Mouse (Mus musculus) ES-E14 (cell line): ENCODE measurements around the gene Fen1. TPM values are rescaled to one million over a fixed set of nuclear protein-coding genes. Genes with fewer than 3 reads are reported as not detected.
A peak's percentile ranks its signal among the peaks of the same experiment; 100 is the strongest.

ENCODE experiments used
- DNase-seq: peaks from one replicate; pipeline ENCODE4 v3.0.0-alpha.2; 2013; ENCODE audit warnings: low read depth, low spot score
- H3K27ac ChIP-seq: 2 replicates; pipeline ENCODE4 v1.5.1; 2012; ENCODE audit warnings: low read depth, mild to moderate bottlenecking, low read length, moderate library complexity, mixed read lengths; ENCODE audit not compliant: poor library complexity, insufficient read depth, severe bottlenecking
- H3K36me3 ChIP-seq: 2 replicates; pipeline ENCODE4 v1.6.1; 2012; ENCODE audit warnings: mild to moderate bottlenecking, low read length, moderate library complexity, mixed read lengths; ENCODE audit not compliant: control insufficient read depth, poor library complexity, insufficient read depth, severe bottlenecking
- H3K4me1 ChIP-seq, 2 experiments: fragments of 150-350 bp in 1 of 2; sonication (generic) in 1 of 2; 2 replicates each; pipeline ENCODE4 v1.6.1; 2012; ENCODE audit warnings: low read length in 2 of 2, mild to moderate bottlenecking in 1 of 2, mixed read lengths in 1 of 2; ENCODE audit not compliant: control insufficient read depth in 2 of 2, insufficient read depth in 2 of 2, poor library complexity in 1 of 2
- H3K4me3 ChIP-seq, 2 experiments: fragments of 150-350 bp in 1 of 2; sonication (generic) in 1 of 2; 2 replicates each; pipeline ENCODE4 v1.5.1; 2012; ENCODE audit warnings: low read length in 2 of 2, low read depth in 1 of 2, mild to moderate bottlenecking in 1 of 2, mixed read lengths in 1 of 2; ENCODE audit not compliant: insufficient read depth in 1 of 2, poor library complexity in 1 of 2, severe bottlenecking in 1 of 2
- H3K9ac ChIP-seq: 2 replicates; pipeline ENCODE4 v1.6.1; 2012; ENCODE audit warnings: low read depth, mild to moderate bottlenecking, low read length, mixed read lengths; ENCODE audit not compliant: poor library complexity, insufficient read depth, severe bottlenecking
- H3K9me3 ChIP-seq: fragments of 150-350 bp; sonication (generic); 2 replicates; pipeline ENCODE4 v1.6.1; 2012; ENCODE audit warnings: low read depth, mild to moderate bottlenecking, low read length; ENCODE audit not compliant: control insufficient read depth, insufficient read depth
- CHD2 ChIP-seq: IDR thresholded peaks from 2 replicates; pipeline ENCODE4 v1.6.1; 2014; ENCODE audit warnings: mild to moderate bottlenecking, low read depth, low read length, inconsistent platforms
- HCFC1 ChIP-seq: IDR thresholded peaks from 2 replicates; pipeline ENCODE4 v1.6.1; 2012; ENCODE audit warnings: low read length, inconsistent platforms, borderline replicate concordance; ENCODE audit not compliant: insufficient read depth
- MAFK ChIP-seq: IDR thresholded peaks from 2 replicates; pipeline ENCODE4 v1.6.1; 2014; ENCODE audit warnings: mild to moderate bottlenecking, low read depth, low read length, inconsistent platforms; ENCODE audit not compliant: insufficient read depth
- ZC3H11A ChIP-seq: IDR thresholded peaks from 2 replicates; pipeline ENCODE4 v1.6.1; 2012; ENCODE audit warnings: low read depth, mild to moderate bottlenecking, inconsistent platforms, low read length, borderline replicate concordance
- ZNF384 ChIP-seq: IDR thresholded peaks from 2 replicates; pipeline ENCODE4 v1.6.1; 2012; ENCODE audit warnings: low read depth, low read length, inconsistent platforms
- in situ Hi-C, 2 experiments: fragments of 600-800 bp; cut with MboI; formaldehyde crosslinking; loops; one replicate each; pipeline ENCODE4 v1.15.1; 2025; ENCODE audit warnings: low sequenced_read_pairs in 2 of 2, inconsistent platforms in 1 of 2; ENCODE audit not compliant: unreplicated experiment in 2 of 2
- total RNA-seq: library from RNA; depleted of rRNA; stranded (reverse); fragments of 300-350 nt; gene quantifications from 2 replicates; pipeline ENCODE4 v1.2.3, GENCODE M21; 2012

Fen1 gene
- total RNA-seq, 1 experiment: 113 TPM

DNA sequence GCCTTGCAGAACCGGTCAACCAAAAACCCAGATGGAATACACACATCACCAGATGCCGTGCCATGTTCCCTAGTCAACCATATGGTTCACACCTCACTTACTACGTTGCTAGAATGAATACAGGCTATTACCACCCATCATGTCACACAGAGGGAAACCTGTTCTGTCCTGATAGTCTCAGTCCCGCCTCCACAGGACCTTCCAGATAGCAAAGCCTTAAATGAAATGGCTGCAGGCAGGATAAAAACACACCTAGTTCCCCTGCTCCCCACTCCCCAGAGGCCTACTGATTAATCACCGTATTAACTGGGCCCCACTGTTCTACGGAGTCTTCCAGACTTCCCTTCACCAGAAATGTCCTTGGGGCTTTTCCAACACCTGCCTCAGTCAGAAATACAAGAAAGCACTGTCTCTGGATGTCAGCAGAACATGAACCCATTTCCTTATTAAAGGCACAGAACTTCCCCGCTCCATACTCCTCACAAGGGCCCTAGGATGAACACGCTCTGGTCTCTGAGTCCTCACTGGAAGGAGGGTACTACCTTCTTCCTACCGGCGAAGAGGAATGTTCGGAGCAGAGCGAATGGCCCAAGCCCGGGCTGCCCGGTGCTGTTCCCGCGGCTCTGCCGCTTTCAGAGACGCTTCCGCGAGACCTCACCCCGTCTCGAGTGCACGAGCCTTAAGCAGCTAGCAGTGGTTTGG, 672 bp downstream of the Fen1 start:
- TF ChIP-seq ZNF384 (no peak), MAFK (no peak), ZC3H11A (no peak), CHD2 (no peak), HCFC1 (no peak)
- no peaks in the 10 kb centered on the region; a peak in 1 of 4 replicates for H3K4me1 ChIP-seq
- no peak for DNase-seq
- peaks cover 37% of the 10 kb centered on the region for H3K36me3 ChIP-seq
- H3K27ac ChIP-seq: peak overlapping the region; percentile 89
- in situ Hi-C loops: no loop called here
- H3K9me3 ChIP-seq: no peaks in the 10 kb centered on the region
- H3K4me3 ChIP-seq: peak overlapping the region; percentile 70 to 95
- peak overlapping the region; percentile 99 for H3K9ac ChIP-seq

DNA sequence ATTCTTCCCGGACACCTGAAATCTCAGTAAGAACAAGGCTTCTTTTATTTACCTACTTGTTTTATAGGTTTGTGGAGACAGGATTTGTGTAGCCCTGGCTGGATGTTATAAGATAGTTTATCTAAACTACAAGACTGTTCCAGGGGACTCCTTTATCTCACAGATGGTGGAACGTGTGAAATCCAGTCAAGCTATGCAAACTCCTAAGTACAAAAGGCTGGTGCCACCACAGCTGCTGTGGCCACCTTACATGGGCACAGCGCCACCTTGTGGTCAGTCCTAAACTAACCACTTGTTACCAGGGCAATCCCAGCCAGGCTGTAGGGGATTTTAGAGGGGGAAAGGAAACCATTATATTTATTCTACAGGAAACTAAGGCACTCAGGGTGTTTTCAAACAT, 5.2 kb downstream of the Fen1 start:
- TF ChIP-seq ZC3H11A (peak; percentile 54), MAFK (no peak)
- Histone ChIP-seq H3K4me1 (peaks cover 0 to 2% of the 10 kb centered on the region in 2 experiments; a peak in 1 of 4 replicates), H3K4me3 (no peak overlapping the region), H3K9ac (no peak overlapping the region), H3K36me3 (peaks cover 37% of the 10 kb centered on the region), H3K27ac (no peak overlapping the region), H3K9me3 (no peaks in the 10 kb centered on the region)
- in situ Hi-C loops: no loop called here
- DNase-seq: peak; percentile 80

DNA sequence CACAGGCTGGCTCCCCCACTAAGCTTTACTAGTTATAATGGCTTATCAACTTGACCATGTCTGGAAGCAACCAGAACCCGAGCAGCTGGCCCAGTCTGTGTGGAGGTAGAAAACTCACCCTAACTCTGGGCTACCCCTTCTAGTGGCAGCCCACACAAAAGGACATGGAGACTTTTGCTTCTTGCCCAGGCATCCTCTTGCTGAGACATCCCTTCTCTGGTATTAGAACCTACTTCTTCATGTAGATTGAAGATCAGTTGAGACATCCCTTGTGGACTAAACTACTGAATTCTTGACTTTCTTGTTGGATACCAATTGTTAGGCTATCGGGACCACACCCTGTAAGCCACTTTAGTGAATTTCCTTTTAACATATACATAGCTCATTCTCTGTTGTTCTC, 5.7 kb downstream of the Fen1 start:
- in situ Hi-C loops: no loop called here
- no peak for DNase-seq
- Histone ChIP-seq H3K4me3 (no peak overlapping the region), H3K4me1 (peaks cover 0 to 2% of the 10 kb centered on the region in 2 experiments; a peak in 1 of 4 replicates), H3K9ac (no peak overlapping the region), H3K36me3 (peaks cover 41% of the 10 kb centered on the region), H3K9me3 (no peaks in the 10 kb centered on the region), H3K27ac (no peak overlapping the region)
- TF ChIP-seq CHD2 (no peak), HCFC1 (no peak), ZNF384 (no peak), MAFK (no peak)

DNA sequence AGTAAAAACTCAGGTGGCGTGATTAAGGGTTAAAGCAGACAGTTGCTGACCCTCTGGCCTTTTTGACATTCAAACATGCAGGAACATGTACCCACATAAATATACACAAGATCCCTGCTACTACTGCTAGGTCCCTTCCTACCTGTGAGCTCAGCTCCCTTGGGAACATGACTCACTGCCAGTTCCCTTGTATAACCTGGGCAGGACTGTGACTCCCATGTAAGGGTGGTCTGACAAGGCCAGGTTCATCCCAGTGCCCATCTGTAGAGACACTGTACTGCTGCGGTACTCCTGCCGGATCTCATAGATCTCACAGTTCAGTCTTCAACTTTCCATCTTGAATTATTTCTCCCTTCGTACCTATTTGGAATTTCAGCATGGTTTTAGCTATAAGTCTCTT, 6.8 kb downstream of the Fen1 start:
- H3K27ac ChIP-seq: no peak overlapping the region
- no peak for DNase-seq
- peaks cover 0 to 2% of the 10 kb centered on the region in 2 experiments; a peak in 1 of 4 replicates for H3K4me1 ChIP-seq
- no peak for TF ChIP-seq MAFK
- TF ChIP-seq HCFC1: no peak
- TF ChIP-seq ZNF384: no peak
- TF ChIP-seq CHD2: no peak
- TF ChIP-seq ZC3H11A: no peak
- H3K9ac ChIP-seq: no peak overlapping the region
- H3K36me3 ChIP-seq: peaks cover 51% of the 10 kb centered on the region
- no peaks in the 10 kb centered on the region for H3K9me3 ChIP-seq
- in situ Hi-C loops: no loop called here
- no peak overlapping the region for H3K4me3 ChIP-seq

DNA sequence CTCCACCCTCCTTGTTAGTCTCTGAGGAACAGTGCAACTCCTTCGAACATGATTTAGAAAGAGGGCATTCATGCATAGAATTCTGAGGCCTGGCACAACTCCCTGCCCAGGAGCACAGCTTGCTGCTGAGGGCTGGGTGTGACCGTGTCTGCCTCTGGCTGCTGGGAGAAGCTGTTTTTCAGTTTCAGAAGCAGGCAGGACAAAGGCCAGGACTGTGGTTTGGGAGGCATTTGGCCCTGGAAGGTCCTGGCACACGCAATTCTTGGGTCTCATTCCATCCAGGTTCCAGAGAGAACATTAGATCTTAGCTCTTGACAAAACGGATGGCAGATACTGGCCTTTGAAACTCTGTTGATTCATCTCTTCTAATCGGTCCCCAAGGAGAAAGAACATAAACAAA, 8.7 kb downstream of the Fen1 start:
- no peak for DNase-seq
- no peak overlapping the region for H3K27ac ChIP-seq
- in situ Hi-C loops: no loop called here
- H3K4me3 ChIP-seq: no peak overlapping the region
- H3K4me1 ChIP-seq: peaks cover 0 to 9% of the 10 kb centered on the region in 2 experiments; a peak in 1 of 4 replicates
- TF ChIP-seq CHD2 (no peak), HCFC1 (no peak)
- peaks cover 44% of the 10 kb centered on the region for H3K36me3 ChIP-seq
- no peak overlapping the region for H3K9ac ChIP-seq
- no peaks in the 10 kb centered on the region for H3K9me3 ChIP-seq
